Mouse (Mus musculus): Measurements from ENCODE around the gene Coq4.

Gene Coq4

GRCm38 (mm10) chr2:29845636-29846035 lies 58.3 kb downstream of the Coq4 start:
- no peak for DNase-seq (ENCODE audit: extremely low spot score, low read depth, low spot score)

DNA sequence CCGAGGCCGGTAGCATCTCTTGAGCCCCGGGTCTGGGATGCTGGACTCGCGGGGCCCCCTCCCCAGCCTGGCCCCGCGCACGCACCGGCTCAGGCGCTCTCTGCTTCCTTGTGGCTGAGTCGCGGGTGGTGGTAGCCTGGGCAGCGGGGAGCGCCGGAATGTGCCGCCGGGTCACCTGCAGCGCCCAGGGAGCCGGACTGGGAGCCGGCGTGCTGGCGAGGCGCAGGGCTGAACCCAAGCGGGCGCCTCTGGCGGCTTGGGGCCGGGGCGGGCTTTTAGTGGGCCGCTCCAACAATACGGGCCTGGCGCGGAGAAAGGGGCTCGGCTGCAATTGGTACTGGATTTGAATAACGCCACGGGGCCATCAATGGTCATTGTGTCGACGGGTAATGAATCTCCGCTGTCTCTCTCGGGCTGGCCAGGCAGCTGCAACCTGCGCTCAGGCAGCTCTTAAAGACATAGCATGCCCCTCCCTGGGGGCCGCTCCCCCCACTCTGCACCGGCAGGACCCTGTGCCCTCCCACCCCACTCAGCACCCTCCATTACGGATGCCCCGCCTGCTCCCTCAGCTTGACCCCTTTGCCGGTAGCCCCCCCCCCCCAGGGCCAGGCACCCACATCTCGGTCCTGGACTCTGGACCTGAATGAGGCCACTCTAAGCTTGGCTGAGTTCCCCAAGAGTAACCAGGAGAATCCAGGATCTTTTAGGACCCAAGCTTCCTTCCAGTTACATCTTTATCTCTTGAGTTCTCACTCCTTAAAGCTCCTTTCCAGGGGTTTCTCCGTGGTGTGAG lies 59.0 kb downstream of the Coq4 start:
- DNase-seq (ENCODE audit: extremely low spot score, low read depth, low spot score) = no peak

DNA sequence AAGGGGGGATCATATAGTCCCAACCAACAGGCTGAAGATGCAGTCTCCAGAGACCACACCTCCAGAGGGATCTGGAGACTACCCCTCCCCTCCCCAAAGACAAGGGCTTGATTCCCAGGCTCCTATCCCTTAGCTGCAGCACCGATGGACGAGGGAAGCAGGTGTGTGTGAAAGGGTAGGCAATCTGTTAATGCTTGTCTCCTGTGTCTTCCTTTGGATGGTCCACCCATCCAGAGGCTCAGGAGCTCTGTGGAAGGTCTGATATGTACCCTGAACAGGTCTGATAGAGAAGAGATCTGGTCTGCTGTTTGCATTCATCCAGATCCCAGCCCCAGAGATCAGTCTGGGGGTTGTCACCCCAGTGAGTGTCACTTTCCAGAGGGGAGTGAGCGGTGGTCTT lies 59.6 kb downstream of the Coq4 start:
- DNase-seq (ENCODE audit: extremely low spot score, low read depth, low spot score) = no peak

Data from hindlimb bud, embryonic 11.5 days (tissue).